ENCODE assay signal across 8 mouse cellular contexts in genomic region chr5:92679441-92679840, GRCm38 (mm10). TPM values are rescaled to one million over a fixed set of nuclear protein-coding genes. Genes with fewer than 3 reads are reported as not detected.
DNase-seq lines count a peak whose midpoint lies in the region; ATAC-seq and TF ChIP-seq lines count a peak whose summit lies in the region.

No protein-coding gene starts in this region.

- DNase-seq in adrenal gland, postnatal 14 days, result peak; percentile 33
- no peak for DNase-seq in adrenal gland, adult 18-20 months (ENCODE audit: low spot score in 2 of 2)
- peak; percentile 32 to 78 for DNase-seq in layer of hippocampus, adult 18-20 months (ENCODE audit: low spot score in 2 of 2)
- DNase-seq in layer of hippocampus, adult 8-10 months (ENCODE audit: low spot score in 2 of 2), result no peak
- DNase-seq in Patski (ENCODE audit: low read depth, low spot score), result no peak
- DNase-seq in kidney, postnatal 4 days, result peak; percentile 14 to 41
- peak; percentile 65 for DNase-seq in telencephalon, adult 2 months (ENCODE audit: low read depth, low spot score)
- no peak for DNase-seq in thymus, postnatal 25 days

- H3K27me3 ChIP-seq in Patski, result no peaks in the 10 kb centered on the region

- in situ Hi-C loops in Patski (cut with MboI; ENCODE audit: low pct_unique_long_range_greater_than_20kb), result loop anchor here (10.0 kb wide), 1 partner anchor 415 kb away; the partner anchor contains the start of gene Sept11

- peak; percentile 81 for TF ChIP-seq CTCF in Patski (IDR thresholded peaks at IDR 0.05)

- CTCF ChIA-PET in Patski (lab: Charles Lee), result interaction anchor here (0.8 to 2.1 kb wide), 15 partner anchors 9 to 644 kb away, joined by 3 to 32 read pairs (median 3); no protein-coding TSS in a partner anchor

- ATAC-seq in Patski, result no peak

- POLR2A ChIA-PET in Patski (lab: Charles Lee), result no interaction called here

RNA-seq across cellular contexts. Expression of gene Shroom3, which starts 3.8 kb away (rescaled TPM):
- total RNA-seq in adrenal gland, postnatal 14 days (2021), result 7.6 and 7.9 TPM in 2 replicates
- 1 to 10 TPM; 5.1 to 6.0 TPM for total RNA-seq in adrenal gland, adult 18-20 months (2021)
- 1 to 10 TPM; 2.3 to 2.5 TPM for total RNA-seq in layer of hippocampus, adult 18-20 months (2021)
- total RNA-seq in layer of hippocampus, adult 8-10 months (2022), result 1 to 10 TPM; 3.1 to 5.6 (median 4.1) TPM
- polyA plus RNA-seq in Patski (2021), result 206 TPM

RNA-seq across cellular contexts. Expression of gene Ccdc158, which starts 4.4 kb away (rescaled TPM):
- total RNA-seq in adrenal gland, postnatal 14 days (2021), result 0.37 and 0.68 TPM in 2 replicates
- under 1 TPM; 0.63 to 0.67 TPM for total RNA-seq in adrenal gland, adult 18-20 months (2021)
- under 1 TPM; 0.46 to 0.92 TPM for total RNA-seq in layer of hippocampus, adult 18-20 months (2021)
- total RNA-seq in layer of hippocampus, adult 8-10 months (2022), result under 1 TPM; 0.45 to 0.87 (median 0.74) TPM
- polyA plus RNA-seq in Patski (2021), result 8.0 TPM

Comparison
In these comparisons a context has a peak if more than half of its experiments do, and no peak if none do; other contexts are left out.
1. DNase-seq: peak in adrenal gland, postnatal 14 days (single experiment), layer of hippocampus, adult 18-20 months (2 of 2), kidney, postnatal 4 days (2 of 2) and telencephalon, adult 2 months (single experiment); none in adrenal gland, adult 18-20 months (0 of 2), layer of hippocampus, adult 8-10 months (0 of 2), Patski (single experiment) and thymus, postnatal 25 days (single experiment).